Mouse (Mus musculus) neural tube, embryonic 15.5 days (tissue): ENCODE measurements at regions not wholly inside any gene's neighbourhood (a gene's known extent, or its start where the extent isn't known, plus 50 kb on each side); places are given as distances from the start of the nearest gene placed in this dataset.

ENCODE experiments used
- ATAC-seq: fragments of 200-750 bp; cut with Nextera tagmentation; 2 replicates; pipeline ENCODE4 v1.8.0; 2017; ENCODE audit warnings: mild to moderate bottlenecking, moderate TSS enrichment, moderate library complexity; ENCODE audit not compliant: low FRiP score
- H3K27ac ChIP-seq: fragments of 300-500 bp; sonication (generic); replicated peaks from 2 replicates; pipeline ENCODE4 v1.5.1; 2015; ENCODE audit warnings: mild to moderate bottlenecking, inconsistent platforms
- H3K27me3 ChIP-seq: fragments of 300-500 bp; sonication (generic); replicated peaks from 2 replicates; pipeline ENCODE4 v1.6.1; 2015; ENCODE audit warnings: inconsistent platforms
- H3K36me3 ChIP-seq: fragments of 300-500 bp; sonication (generic); 2 replicates; pipeline ENCODE4 v1.6.1; 2015; ENCODE audit warnings: inconsistent platforms
- H3K4me1 ChIP-seq: fragments of 300-500 bp; sonication (generic); 2 replicates; pipeline ENCODE4 v1.6.1; 2015; ENCODE audit warnings: inconsistent platforms
- H3K4me2 ChIP-seq: fragments of 300-500 bp; sonication (generic); 2 replicates; pipeline ENCODE4 v1.6.1; 2015; ENCODE audit warnings: inconsistent platforms, mild to moderate bottlenecking, moderate library complexity
- H3K4me3 ChIP-seq: fragments of 300-500 bp; sonication (generic); replicated peaks from 2 replicates; pipeline ENCODE4 v1.5.1; 2015; ENCODE audit warnings: mild to moderate bottlenecking, inconsistent platforms
- H3K9ac ChIP-seq: fragments of 300-500 bp; sonication (generic); replicated peaks from 2 replicates; pipeline ENCODE4 v1.6.1; 2015; ENCODE audit warnings: mild to moderate bottlenecking, inconsistent platforms
- H3K9me3 ChIP-seq: fragments of 300-500 bp; sonication (generic); replicated peaks from 2 replicates; pipeline ENCODE4 v1.6.1; 2016; ENCODE audit warnings: inconsistent platforms
- WGBS: fragments of 180-500 bp; shearing (Covaris S2); methylation state at CpG from one replicate; pipeline ENCODE4 v1.1.7; 2015; ENCODE audit warnings: mixed read lengths; 5-methylcytosine and 5-hydroxymethylcytosine counted together

DNA sequence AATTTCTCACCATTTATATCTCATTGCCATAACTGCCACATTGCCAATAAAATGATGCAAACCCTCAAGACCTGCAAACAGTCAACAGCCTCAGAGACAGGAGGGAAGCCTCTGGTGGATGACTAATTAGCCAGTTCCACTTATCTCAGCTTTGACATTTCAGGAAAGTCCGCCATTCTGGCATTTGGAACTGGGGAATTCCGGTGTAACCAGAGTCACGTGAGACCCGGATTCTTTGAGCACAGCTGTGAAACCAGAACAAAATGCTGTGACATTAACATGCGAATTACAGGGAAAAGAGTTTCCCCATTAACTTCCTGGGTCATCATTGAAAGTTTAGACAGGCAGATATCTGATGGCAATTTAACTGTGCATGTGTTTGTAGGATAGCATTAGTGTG is 190.7 kb upstream of the P2ry1 start:
- no peak overlapping the region for H3K9ac ChIP-seq
- no peak overlapping the region for H3K27ac ChIP-seq
- no peaks in the 10 kb centered on the region for H3K36me3 ChIP-seq
- H3K4me2 ChIP-seq: no peak overlapping the region
- H3K4me3 ChIP-seq: no peak overlapping the region
- WGBS: 59% methylated on average over 5 of the region's 5 CpGs
- no peaks in the 10 kb centered on the region for H3K9me3 ChIP-seq
- no peak for ATAC-seq
- no peaks in the 10 kb centered on the region for H3K27me3 ChIP-seq
- no peaks in the 10 kb centered on the region for H3K4me1 ChIP-seq

GRCm38 (mm10) chr3:60813485-60813884 is 189.1 kb upstream of the P2ry1 start:
- no peak for ATAC-seq
- H3K4me2 ChIP-seq: no peak overlapping the region

GRCm38 (mm10) chr3:60819684-60820281 is 182.8 kb upstream of the P2ry1 start:
- no peak overlapping the region for H3K27ac ChIP-seq
- H3K27me3 ChIP-seq: no peaks in the 10 kb centered on the region
- no peaks in the 10 kb centered on the region for H3K4me1 ChIP-seq
- no peaks in the 10 kb centered on the region for H3K36me3 ChIP-seq
- H3K9me3 ChIP-seq: no peaks in the 10 kb centered on the region
- H3K4me3 ChIP-seq: no peak overlapping the region
- WGBS: 73% methylated on average over 4 of the region's 4 CpGs
- no peak for ATAC-seq
- no peak overlapping the region for H3K9ac ChIP-seq
- no peak overlapping the region for H3K4me2 ChIP-seq

More at GRCm38 (mm10) chr3:60813485-60813884, 189.1 kb upstream of the P2ry1 start:
- 51% methylated on average over 3 of the region's 3 CpGs for WGBS
- Histone ChIP-seq H3K4me1 (no peaks in the 10 kb centered on the region), H3K36me3 (no peaks in the 10 kb centered on the region), H3K27me3 (no peaks in the 10 kb centered on the region), H3K9me3 (no peaks in the 10 kb centered on the region), H3K27ac (no peak overlapping the region), H3K9ac (no peak overlapping the region), H3K4me3 (no peak overlapping the region)

DNA sequence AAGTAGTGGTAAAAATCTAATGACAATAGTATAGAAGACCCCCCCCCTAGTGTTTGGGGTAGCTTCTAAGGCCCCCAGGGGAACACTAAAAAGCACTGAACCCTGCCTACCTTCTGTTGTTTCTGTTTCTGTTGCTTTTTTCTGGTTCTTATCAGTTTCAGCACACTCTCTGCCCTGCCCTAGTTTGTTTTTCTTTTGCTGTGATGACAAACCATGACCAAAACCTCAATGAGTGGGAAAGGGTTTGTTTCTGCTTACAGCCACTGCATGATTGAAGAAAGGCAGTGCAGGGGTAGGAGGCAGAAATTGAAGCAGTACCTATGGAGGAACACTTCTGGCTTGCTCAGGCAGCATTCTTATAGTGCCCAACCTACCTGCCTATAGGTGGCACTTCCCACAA is 181.1 kb upstream of the P2ry1 start:
- Histone ChIP-seq H3K27me3 (no peaks in the 10 kb centered on the region), H3K4me2 (no peak overlapping the region), H3K9me3 (no peaks in the 10 kb centered on the region), H3K4me1 (no peaks in the 10 kb centered on the region), H3K4me3 (no peak overlapping the region), H3K27ac (no peak overlapping the region), H3K36me3 (no peaks in the 10 kb centered on the region), H3K9ac (no peak overlapping the region)
- ATAC-seq: no peak

DNA sequence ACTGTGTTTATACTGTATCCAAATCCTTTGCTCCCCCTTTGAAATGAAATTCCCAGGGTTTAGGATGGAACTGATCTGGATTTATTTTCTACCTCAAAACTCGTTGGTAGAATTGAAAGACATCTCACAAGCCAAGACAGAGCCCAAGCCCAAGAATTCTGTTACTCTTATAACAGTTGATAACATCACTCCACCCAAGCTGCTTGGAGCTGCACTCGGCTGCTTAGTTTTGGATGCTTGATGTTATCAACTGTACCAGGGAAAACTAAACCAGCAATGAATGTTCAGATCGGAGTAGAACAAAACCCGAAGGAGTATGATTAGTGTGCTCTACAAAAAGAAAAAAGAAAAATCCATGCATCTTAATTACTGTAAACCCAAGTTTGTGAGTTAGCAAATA is 175.8 kb upstream of the P2ry1 start:
- no peak overlapping the region for H3K4me3 ChIP-seq
- ATAC-seq: no peak
- H3K36me3 ChIP-seq: no peaks in the 10 kb centered on the region
- WGBS: 83% methylated on average over 4 of the region's 4 CpGs
- H3K9ac ChIP-seq: no peak overlapping the region
- H3K9me3 ChIP-seq: no peaks in the 10 kb centered on the region
- H3K4me2 ChIP-seq: no peak overlapping the region
- no peaks in the 10 kb centered on the region for H3K4me1 ChIP-seq
- no peak overlapping the region for H3K27ac ChIP-seq
- no peaks in the 10 kb centered on the region for H3K27me3 ChIP-seq

DNA sequence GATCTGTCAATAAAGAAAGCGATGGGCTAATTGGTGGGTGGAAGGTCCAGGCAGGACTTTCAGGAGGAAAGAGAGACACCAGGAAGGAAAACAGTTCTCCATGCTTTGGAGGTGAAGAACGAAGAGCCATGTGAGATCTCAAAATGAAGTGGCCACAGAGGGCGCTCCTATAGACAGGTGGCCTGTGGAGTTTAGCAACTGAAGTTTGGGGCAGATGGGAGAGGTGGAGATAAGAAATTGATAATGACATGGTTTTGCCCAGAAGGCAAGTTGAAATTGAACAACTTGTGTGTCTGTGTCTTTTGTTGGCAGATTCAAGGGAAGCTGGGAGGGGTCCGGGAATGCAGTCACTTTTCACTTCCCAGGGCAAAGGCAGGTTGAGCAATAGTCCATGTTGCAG is 170.2 kb upstream of the P2ry1 start:
- WGBS: 94% methylated on average over 4 of the region's 4 CpGs

GRCm38 (mm10) chr3:60841895-60842294 is 160.7 kb upstream of the P2ry1 start:
- H3K4me2 ChIP-seq: no peak overlapping the region
- no peak for ATAC-seq
- H3K27ac ChIP-seq: no peak overlapping the region
- no peak overlapping the region for H3K9ac ChIP-seq
- no peaks in the 10 kb centered on the region for H3K9me3 ChIP-seq
- no peaks in the 10 kb centered on the region for H3K4me1 ChIP-seq
- WGBS: 92% methylated on average over 1 of the region's 1 CpGs
- H3K27me3 ChIP-seq: no peaks in the 10 kb centered on the region
- no peaks in the 10 kb centered on the region for H3K36me3 ChIP-seq
- no peak overlapping the region for H3K4me3 ChIP-seq

More for the DNA sequence above, 170.2 kb upstream of the P2ry1 start:
- no peak for ATAC-seq
- Histone ChIP-seq H3K9me3 (no peaks in the 10 kb centered on the region), H3K4me1 (no peaks in the 10 kb centered on the region), H3K27ac (no peak overlapping the region), H3K36me3 (no peaks in the 10 kb centered on the region), H3K4me3 (no peak overlapping the region), H3K27me3 (no peaks in the 10 kb centered on the region), H3K4me2 (no peak overlapping the region), H3K9ac (no peak overlapping the region)

DNA sequence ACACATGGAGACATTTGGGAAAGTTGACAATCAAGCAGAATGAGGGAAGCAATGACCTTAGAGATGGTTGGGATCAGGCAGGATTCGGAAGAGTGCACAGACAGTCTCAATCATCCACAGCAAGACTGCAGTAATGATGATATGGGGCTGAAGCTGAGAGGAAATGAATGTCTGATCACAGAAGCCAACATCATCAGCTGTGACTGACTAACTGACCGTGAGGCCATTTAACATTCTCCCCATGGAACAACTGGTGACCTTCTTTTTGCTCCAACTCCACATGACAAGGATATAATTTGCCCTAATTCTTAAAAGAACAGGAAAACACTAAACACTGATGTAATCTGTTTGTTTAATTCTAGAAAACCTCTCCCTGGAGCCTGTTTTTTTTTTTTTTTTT is 157.3 kb upstream of the P2ry1 start:
- 69% methylated on average over 2 of the region's 2 CpGs for WGBS

GRCm38 (mm10) chr3:60848437-60848836 is 154.2 kb upstream of the P2ry1 start:
- Histone ChIP-seq H3K36me3 (no peaks in the 10 kb centered on the region), H3K27ac (no peak overlapping the region), H3K4me3 (no peak overlapping the region), H3K4me1 (no peaks in the 10 kb centered on the region), H3K9ac (no peak overlapping the region), H3K27me3 (no peaks in the 10 kb centered on the region), H3K4me2 (no peak overlapping the region), H3K9me3 (no peaks in the 10 kb centered on the region)
- ATAC-seq: no peak
- WGBS: 92% methylated on average over 2 of the region's 2 CpGs

More for the DNA sequence above, 157.3 kb upstream of the P2ry1 start:
- H3K9me3 ChIP-seq: no peaks in the 10 kb centered on the region
- H3K4me3 ChIP-seq: no peak overlapping the region
- no peaks in the 10 kb centered on the region for H3K27me3 ChIP-seq
- no peak overlapping the region for H3K4me2 ChIP-seq
- no peak overlapping the region for H3K9ac ChIP-seq
- ATAC-seq: no peak
- no peaks in the 10 kb centered on the region for H3K36me3 ChIP-seq
- no peak overlapping the region for H3K27ac ChIP-seq
- no peaks in the 10 kb centered on the region for H3K4me1 ChIP-seq

GRCm38 (mm10) chr3:60853773-60854172 is 148.8 kb upstream of the P2ry1 start:
- Histone ChIP-seq H3K4me1 (no peaks in the 10 kb centered on the region), H3K27me3 (no peaks in the 10 kb centered on the region), H3K4me3 (no peak overlapping the region), H3K27ac (no peak overlapping the region), H3K36me3 (no peaks in the 10 kb centered on the region), H3K9ac (no peak overlapping the region), H3K9me3 (no peaks in the 10 kb centered on the region), H3K4me2 (no peak overlapping the region)
- whole genome bisulfite sequencing: 69% methylated on average over 5 of the region's 5 CpGs
- no peak for ATAC-seq

DNA sequence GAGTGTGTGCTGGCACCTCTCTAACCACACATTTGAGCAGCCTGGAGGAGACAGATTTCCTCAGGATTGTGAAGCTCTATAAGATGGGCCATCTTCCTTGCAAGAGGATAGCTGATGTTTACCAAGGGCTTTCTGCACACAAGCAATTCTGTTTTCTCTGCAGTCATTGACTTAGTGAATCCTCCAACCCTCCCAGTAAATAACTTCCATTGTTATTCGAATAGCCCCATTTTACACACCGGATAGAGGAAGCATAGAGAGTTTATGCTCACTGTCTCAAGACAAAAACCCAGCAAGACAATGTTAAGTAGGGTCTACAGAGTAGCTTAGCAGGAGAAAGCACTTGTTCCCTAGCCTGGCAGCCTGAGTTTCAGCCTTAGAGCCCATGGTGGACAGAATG is 146.9 kb upstream of the P2ry1 start:
- Histone ChIP-seq H3K9me3 (no peaks in the 10 kb centered on the region), H3K27me3 (no peaks in the 10 kb centered on the region), H3K4me2 (no peak overlapping the region), H3K27ac (no peak overlapping the region), H3K4me3 (no peak overlapping the region), H3K9ac (no peak overlapping the region), H3K36me3 (no peaks in the 10 kb centered on the region), H3K4me1 (no peaks in the 10 kb centered on the region)
- ATAC-seq: no peak
- WGBS: 39% methylated on average over 2 of the region's 2 CpGs

DNA sequence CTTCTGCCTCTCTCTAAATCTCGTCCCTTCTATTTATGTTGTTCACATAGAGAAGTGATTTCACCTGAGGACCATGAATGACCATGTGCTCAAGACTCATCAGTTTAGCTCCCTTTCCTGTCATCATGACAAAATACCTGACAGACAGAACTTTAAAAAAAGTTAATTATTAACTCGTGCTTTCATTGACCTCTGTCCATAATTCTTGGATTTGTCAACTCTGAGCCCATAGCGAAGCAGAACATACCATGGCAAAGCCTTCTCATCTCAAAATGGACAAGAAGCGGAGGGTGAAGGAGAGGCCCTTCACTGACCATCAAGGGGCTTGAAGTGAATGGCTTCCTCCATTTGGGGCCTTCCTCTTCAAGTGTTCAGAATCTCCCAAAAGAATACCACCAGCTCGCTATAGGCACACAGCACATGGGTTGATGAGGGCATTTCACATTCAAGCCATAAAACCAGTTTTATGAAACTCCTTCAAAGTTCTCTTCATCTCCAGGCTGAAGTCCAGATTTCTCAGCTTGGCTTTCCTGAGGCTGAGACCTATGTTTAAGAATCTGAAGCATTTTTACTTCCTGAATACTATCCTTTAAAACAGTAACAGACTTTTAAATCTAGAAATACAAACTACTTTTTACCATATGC is 144.0 kb upstream of the P2ry1 start:
- Histone ChIP-seq H3K36me3 (no peaks in the 10 kb centered on the region), H3K4me1 (no peaks in the 10 kb centered on the region), H3K9me3 (no peaks in the 10 kb centered on the region), H3K27ac (no peak overlapping the region), H3K27me3 (no peaks in the 10 kb centered on the region), H3K9ac (no peak overlapping the region), H3K4me3 (no peak overlapping the region), H3K4me2 (no peak overlapping the region)
- ATAC-seq: no peak
- 85% methylated on average over 5 of the region's 5 CpGs for WGBS
